Mouse (Mus musculus): ENCODE data around the gene Snd1.

DNA sequence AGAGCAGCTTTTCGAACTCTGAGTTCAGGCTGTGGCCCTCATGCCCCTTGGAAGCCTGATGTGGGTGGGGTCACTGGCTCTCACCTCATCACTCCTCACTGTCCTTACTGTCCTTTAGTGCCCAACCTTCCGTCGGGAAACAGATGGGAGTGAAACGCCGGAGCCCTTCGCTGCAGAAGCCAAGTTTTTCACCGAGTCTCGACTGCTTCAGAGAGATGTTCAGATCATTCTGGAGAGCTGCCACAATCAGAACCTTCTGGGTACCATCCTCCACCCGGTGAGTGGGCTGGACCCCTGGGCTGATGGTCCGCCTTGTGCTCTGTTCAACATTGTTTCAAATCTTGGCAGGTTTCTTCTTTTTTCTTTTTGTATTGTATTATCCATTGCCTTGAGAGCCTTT, 52.5 kb downstream of the Snd1 start:
- TF ChIP-seq CTCF (IDR thresholded peaks at IDR 0.05; ENCODE audit: control insufficient read depth, insufficient read depth, insufficient read length) = no peak
- no peak for TF ChIP-seq MYOG (IDR thresholded peaks at IDR 0.05; ENCODE audit: control insufficient read depth, extremely low read depth, insufficient read length)
- no peak for TF ChIP-seq MAX (IDR thresholded peaks at IDR 0.05)
- TF ChIP-seq USF1 (IDR thresholded peaks at IDR 0.05; ENCODE audit: low read depth) = no peak

Data from C2C12 (cell line).